Mouse (Mus musculus) cortical plate, adult 2 months (tissue): ENCODE results near the gene Tmem129.

Source experiments
- CTCF ChIP-seq: fragments of 200-500 bp; IDR thresholded peaks from 2 replicates; pipeline ENCODE4 v1.5.1; 2011; ENCODE audit warnings: mild to moderate bottlenecking, control low read depth, low read length; ENCODE audit not compliant: insufficient read depth; ENCODE audit errors: extremely low read depth
- POLR2A ChIP-seq: fragments of 200-500 bp; IDR thresholded peaks from 2 replicates; pipeline ENCODE4 v1.6.1; 2011; ENCODE audit warnings: mild to moderate bottlenecking, low read length, control low read depth; ENCODE audit not compliant: insufficient read depth; ENCODE audit errors: extremely low read depth

GRCm38 (mm10) chr5:33678244-33678643, 20.0 kb upstream of the Tmem129 start:
- TF ChIP-seq CTCF (no peak), POLR2A (no peak)
